Mouse (Mus musculus): ENCODE data around the gene Crct1. TPM values are rescaled to one million over a fixed set of nuclear protein-coding genes. Genes with fewer than 3 reads are reported as not detected.

Gene Crct1
- total RNA-seq (2021), result not detected
- long read RNA-seq, experiment 1, result 0 reads
- long read RNA-seq, experiment 2, result 0 reads

GRCm38 (mm10) chr3:93015460-93016104, at the start of gene Crct1:
TSS of gene Crct1 (minus strand) at chr3:93015687.
- Histone ChIP-seq H3K27ac (no peak within 1 kb of the TSS), H3K4me3 (peak within 1 kb of the TSS; percentile 52)
- no peak for TF ChIP-seq CTCF (conservative IDR thresholded peaks at IDR 0.05)

GRCm38 (mm10) chr3:93052826-93053474, 37.5 kb upstream of the Crct1 start:
- TF ChIP-seq CTCF (conservative IDR thresholded peaks at IDR 0.05), result peak; percentile 67
- DNase-seq (ENCODE audit: low spot score in 2 of 2), result no peak
- H3K27ac ChIP-seq, result no peak overlapping the region
- H3K4me3 ChIP-seq, result no peak overlapping the region

More at GRCm38 (mm10) chr3:93015460-93016104, at the start of gene Crct1:
- no peak for DNase-seq (ENCODE audit: low spot score in 2 of 2)

GRCm38 (mm10) chr3:93050182-93050581, 34.7 kb upstream of the Crct1 start:
- TF ChIP-seq CTCF (conservative IDR thresholded peaks at IDR 0.05), result no peak
- Histone ChIP-seq H3K4me3 (no peak overlapping the region), H3K27ac (no peak overlapping the region)
- DNase-seq (ENCODE audit: low spot score in 2 of 2), result no peak

GRCm38 (mm10) chr3:93031450-93031849, 16.0 kb upstream of the Crct1 start:
- peak; percentile 16 to 57 for DNase-seq (ENCODE audit: low spot score in 2 of 2)
- H3K27ac ChIP-seq, result no peak overlapping the region

GRCm38 (mm10) chr3:93025486-93025885, 10.0 kb upstream of the Crct1 start:
- no peak overlapping the region for H3K27ac ChIP-seq
- H3K4me3 ChIP-seq, result no peak overlapping the region
- no peak for DNase-seq (ENCODE audit: low spot score in 2 of 2)
- TF ChIP-seq CTCF (conservative IDR thresholded peaks at IDR 0.05), result no peak

More at GRCm38 (mm10) chr3:93031450-93031849, 16.0 kb upstream of the Crct1 start:
- H3K4me3 ChIP-seq, result no peak overlapping the region
- TF ChIP-seq CTCF (conservative IDR thresholded peaks at IDR 0.05), result peak; percentile 89

DNA sequence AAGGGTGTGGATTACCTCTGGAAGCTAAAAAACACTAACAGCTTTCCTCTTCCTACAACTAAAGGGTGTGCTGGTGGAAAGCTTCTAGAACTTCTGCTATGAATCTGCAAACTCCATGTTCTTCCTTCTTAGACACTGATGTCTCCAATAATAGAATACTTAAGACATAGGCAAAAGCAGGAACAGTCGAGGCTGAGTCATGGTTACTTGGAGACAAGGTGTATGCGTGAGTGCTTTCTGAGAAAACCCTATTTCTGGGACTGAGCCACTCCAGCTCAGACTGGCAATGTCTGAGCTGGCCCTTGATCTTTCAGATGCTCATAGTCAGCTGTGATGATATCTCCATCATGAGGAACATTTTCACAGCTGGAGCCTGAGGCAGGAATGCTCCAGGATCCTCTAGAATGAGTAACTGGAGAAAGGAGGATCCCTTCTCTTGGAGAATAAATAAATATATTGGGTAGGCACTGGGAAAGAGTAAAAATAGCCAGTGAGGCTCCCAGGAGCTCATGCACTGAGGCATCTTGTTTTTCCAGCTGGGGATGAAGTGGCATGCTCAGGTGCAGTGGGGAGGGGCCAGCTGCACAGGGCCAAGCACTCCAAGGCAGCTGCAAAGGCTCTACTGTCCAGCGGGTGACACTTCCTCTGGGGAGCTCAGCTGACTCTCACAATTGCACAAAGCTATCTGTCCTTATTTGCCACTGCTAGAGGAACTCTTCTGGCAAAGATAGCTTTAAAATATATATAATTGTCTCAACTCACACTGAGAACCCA, 8.1 kb upstream of the Crct1 start:
- DNase-seq (ENCODE audit: low spot score in 2 of 2), result no peak
- no peak for TF ChIP-seq CTCF (conservative IDR thresholded peaks at IDR 0.05)
- no peak overlapping the region for H3K27ac ChIP-seq
- H3K4me3 ChIP-seq, result no peak overlapping the region

DNA sequence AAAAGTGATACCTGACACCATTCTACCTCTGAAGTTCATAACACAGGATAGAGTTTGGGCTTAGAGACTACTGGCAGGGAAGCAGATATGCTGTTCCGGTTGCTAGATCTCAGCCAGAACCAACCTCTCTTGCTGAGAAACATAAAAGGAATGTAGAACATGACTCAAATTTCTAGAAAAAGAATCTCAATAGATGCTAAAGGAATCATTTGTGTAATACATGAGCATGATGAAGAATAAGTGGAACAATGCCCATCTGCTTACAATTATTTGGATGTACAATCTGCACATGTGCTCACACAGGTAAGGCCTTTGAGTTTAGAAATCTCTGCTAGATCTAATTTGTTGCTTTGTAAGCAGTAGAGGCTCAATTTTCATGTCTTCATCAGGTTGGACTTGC, 5.7 kb upstream of the Crct1 start:
- no peak overlapping the region for H3K4me3 ChIP-seq
- TF ChIP-seq CTCF (conservative IDR thresholded peaks at IDR 0.05), result no peak
- no peak overlapping the region for H3K27ac ChIP-seq
- DNase-seq (ENCODE audit: low spot score in 2 of 2), result no peak

GRCm38 (mm10) chr3:93018960-93019359, 3.5 kb upstream of the Crct1 start, which contains the start of gene Lce1m:
TSS of gene Lce1m (minus strand) at chr3:93019060.
- TF ChIP-seq CTCF (conservative IDR thresholded peaks at IDR 0.05), result no peak
- no peak within 1 kb of the TSS for H3K27ac ChIP-seq

GRCm38 (mm10) chr3:93014871-93015270, 616 bp downstream of the Crct1 start:
- TF ChIP-seq CTCF (conservative IDR thresholded peaks at IDR 0.05), result no peak
- H3K4me3 ChIP-seq, result peak overlapping the region; percentile 52
- H3K27ac ChIP-seq, result no peak overlapping the region
- no peak for DNase-seq (ENCODE audit: low spot score in 2 of 2)

More at GRCm38 (mm10) chr3:93018960-93019359, 3.5 kb upstream of the Crct1 start, which contains the start of gene Lce1m:
- no peak for DNase-seq (ENCODE audit: low spot score in 2 of 2)
- no peak within 1 kb of the TSS for H3K4me3 ChIP-seq

DNA sequence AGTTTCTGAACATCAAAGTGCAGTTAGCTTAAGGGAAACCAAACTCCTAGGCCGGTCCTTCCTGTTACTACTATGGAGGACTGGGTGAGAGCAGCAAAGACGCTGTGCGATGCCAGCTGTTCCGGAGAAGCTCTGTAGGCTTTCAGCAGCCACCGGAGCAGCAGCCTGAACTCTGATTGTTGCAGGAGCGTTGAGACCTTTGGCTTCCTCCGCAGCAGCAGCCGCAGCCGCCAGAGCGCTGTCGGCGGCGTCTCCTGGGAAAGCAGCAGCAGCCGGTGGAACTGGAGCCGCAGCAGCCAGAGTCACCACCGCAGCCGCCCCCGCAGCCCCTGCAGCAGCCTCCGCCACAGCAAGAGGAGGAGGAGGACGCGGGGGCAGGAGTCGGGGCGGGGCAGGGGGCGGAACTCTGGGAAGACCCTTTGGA, 1.1 kb downstream of the Crct1 start:
- H3K27ac ChIP-seq, result no peak overlapping the region
- DNase-seq (ENCODE audit: low spot score in 2 of 2), result peak in 1 of 2 experiments; percentile 28
- TF ChIP-seq CTCF (conservative IDR thresholded peaks at IDR 0.05), result no peak
- H3K4me3 ChIP-seq, result peak overlapping the region; percentile 52

- no peak for TF ChIP-seq CTCF (conservative IDR thresholded peaks at IDR 0.05)
- DNase-seq (ENCODE audit: low spot score in 2 of 2), result no peak
- H3K4me3 ChIP-seq, result no peak overlapping the region
- H3K27ac ChIP-seq, result no peak overlapping the region
These were observed 12.6 kb downstream of the Crct1 start for GRCm38 (mm10) chr3:93002843-93003242.

DNA sequence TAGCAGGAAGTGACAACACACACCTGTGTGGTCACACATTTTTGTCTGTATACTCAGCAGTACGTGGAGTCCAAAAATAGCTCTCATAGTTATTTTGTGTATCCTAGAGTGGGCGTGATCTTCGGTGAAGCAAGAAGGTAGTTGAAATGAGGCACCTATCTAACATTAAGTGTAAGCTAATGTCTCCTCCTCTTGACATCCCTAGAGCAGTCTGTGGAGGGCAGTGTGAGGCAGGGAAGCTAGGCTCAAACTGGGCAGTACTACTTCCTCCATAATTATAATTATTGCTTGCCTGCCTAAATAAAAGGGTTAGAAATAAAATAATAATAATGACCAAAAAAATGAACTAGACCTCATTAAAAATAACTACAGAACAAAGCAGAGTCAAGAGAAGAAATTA, 14.9 kb downstream of the Crct1 start:
- DNase-seq (ENCODE audit: low spot score in 2 of 2), result no peak
- H3K27ac ChIP-seq, result no peak overlapping the region
- TF ChIP-seq CTCF (conservative IDR thresholded peaks at IDR 0.05), result no peak
- H3K4me3 ChIP-seq, result no peak overlapping the region

DNA sequence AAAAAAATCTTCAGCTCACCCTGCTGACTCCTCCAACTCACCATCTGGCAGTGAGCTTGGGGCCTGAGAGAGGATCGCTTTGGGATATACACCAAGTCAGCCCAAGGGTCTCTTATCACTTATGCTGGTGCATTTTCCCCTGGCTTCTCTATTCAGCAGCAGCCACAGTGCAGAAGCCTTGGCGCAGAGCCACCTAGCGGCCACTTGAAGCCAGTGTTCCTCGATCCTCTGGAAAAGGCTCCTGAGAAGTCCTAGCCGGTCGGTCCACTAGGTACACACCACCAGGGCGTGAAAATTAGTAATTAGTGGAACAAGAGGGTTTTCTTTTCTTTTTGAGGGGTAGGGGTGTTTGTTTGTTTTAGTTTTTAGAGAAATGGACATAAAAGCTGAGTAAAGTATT, 16.8 kb downstream of the Crct1 start:
- peak; percentile 44 to 70 for DNase-seq (ENCODE audit: low spot score in 2 of 2)
- TF ChIP-seq CTCF (conservative IDR thresholded peaks at IDR 0.05), result peak; percentile 94
- H3K27ac ChIP-seq, result no peak overlapping the region
- no peak overlapping the region for H3K4me3 ChIP-seq

Data from layer of hippocampus, adult 2 months (tissue).